Mouse (Mus musculus) erythroblast, embryonic 14.5 days (primary cell): ENCODE results near the gene Zfp277. TPM values are rescaled to one million over a fixed set of nuclear protein-coding genes. Genes with fewer than 3 reads are reported as not detected.

Source experiments
- H3K27me3 ChIP-seq: 2 replicates; pipeline ENCODE4 v1.6.1; 2012; ENCODE audit warnings: inconsistent platforms; ENCODE audit not compliant: control insufficient read depth
- H3K36me3 ChIP-seq: 2 replicates; pipeline ENCODE4 v1.6.1; 2012; ENCODE audit warnings: mild to moderate bottlenecking, inconsistent platforms; ENCODE audit not compliant: control insufficient read depth
- H3K4me1 ChIP-seq: 2 replicates; pipeline ENCODE4 v1.6.1; 2012; ENCODE audit warnings: inconsistent platforms; ENCODE audit not compliant: control insufficient read depth
- H3K4me3 ChIP-seq: replicated peaks from 2 replicates; pipeline ENCODE3; 2012; ENCODE audit warnings: moderate library complexity, mild to moderate bottlenecking, inconsistent platforms
- H3K9me3 ChIP-seq: 2 replicates; pipeline ENCODE4 v1.6.1; 2012; ENCODE audit warnings: low read length, inconsistent platforms, mixed read lengths; ENCODE audit not compliant: control insufficient read depth
- GATA1 ChIP-seq: IDR thresholded peaks from 2 replicates; pipeline ENCODE4 v1.6.1; 2012; ENCODE audit warnings: low read length, inconsistent platforms, mixed read lengths
- TAL1 ChIP-seq: IDR thresholded peaks from 3 replicates; pipeline ENCODE4 v1.6.1; 2012; ENCODE audit warnings: low read length, inconsistent platforms, mixed read lengths
- polyA plus RNA-seq: library from polyadenylated mRNA; stranded (reverse); fragments of >175 nt; gene quantifications from 2 replicates; pipeline ENCODE4 v1.2.3, GENCODE M21; 2012

Zfp277 gene
- 0.03 and 0.08 TPM in 2 replicates for polyA plus RNA-seq

DNA sequence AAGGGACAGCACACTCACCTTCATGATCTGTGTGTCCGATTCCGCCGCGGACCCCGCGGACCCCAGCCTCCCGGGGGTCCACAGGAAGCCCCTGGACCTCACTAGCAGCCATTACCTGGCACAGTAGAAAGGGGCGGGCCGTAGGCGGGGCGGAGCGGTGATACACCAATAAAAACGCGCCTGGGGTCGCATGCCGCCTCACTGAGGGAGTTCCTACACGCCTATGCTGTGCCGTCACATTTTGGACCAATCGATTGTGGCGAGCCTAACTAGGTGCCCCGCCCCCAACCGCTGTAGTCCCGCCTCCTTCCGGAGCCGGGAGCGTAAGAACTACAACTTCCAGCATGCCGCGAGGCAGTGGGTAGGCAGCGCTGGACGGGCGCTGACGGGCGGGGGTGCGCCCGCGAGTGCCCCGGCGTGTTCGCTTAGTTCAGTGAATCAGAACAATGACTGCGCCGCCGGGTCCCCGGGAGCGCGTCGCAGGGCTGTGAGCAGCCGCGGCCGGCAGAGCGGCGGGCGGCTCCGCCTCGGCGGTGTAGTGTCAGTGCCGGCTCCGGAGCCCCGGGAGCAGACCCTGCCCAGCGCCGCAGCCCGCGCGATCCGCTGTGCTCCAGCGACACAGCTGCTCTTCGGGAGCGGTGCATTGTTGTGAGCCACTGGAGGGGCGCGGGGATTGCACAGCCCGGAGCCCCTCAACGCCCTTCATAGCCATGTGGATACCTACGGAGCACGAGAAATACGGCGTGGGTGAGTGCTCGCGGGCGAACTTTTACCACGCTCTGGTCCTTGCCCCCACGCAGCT is at the start of gene Zfp277, which contains the start of gene Dock4:
Gene Zfp277 (minus strand): TSS at position 255 of the 802 bp plus-strand sequence.
Gene Dock4 (plus strand): TSS at position 305 of the 802 bp plus-strand sequence.
- Histone ChIP-seq H3K9me3 (peaks cover 6% of the 10 kb centered on the region; the same call in 1 of the 2 replicates), H3K36me3 (no peaks in the 10 kb centered on the region), H3K4me1 (peaks cover 21% of the 10 kb centered on the region), H3K27me3 (peaks cover 54% of the 10 kb centered on the region), H3K4me3 (peak within 1 kb of the TSS; percentile 80)
- no peak for TF ChIP-seq GATA1
- TF ChIP-seq TAL1: no peak

DNA sequence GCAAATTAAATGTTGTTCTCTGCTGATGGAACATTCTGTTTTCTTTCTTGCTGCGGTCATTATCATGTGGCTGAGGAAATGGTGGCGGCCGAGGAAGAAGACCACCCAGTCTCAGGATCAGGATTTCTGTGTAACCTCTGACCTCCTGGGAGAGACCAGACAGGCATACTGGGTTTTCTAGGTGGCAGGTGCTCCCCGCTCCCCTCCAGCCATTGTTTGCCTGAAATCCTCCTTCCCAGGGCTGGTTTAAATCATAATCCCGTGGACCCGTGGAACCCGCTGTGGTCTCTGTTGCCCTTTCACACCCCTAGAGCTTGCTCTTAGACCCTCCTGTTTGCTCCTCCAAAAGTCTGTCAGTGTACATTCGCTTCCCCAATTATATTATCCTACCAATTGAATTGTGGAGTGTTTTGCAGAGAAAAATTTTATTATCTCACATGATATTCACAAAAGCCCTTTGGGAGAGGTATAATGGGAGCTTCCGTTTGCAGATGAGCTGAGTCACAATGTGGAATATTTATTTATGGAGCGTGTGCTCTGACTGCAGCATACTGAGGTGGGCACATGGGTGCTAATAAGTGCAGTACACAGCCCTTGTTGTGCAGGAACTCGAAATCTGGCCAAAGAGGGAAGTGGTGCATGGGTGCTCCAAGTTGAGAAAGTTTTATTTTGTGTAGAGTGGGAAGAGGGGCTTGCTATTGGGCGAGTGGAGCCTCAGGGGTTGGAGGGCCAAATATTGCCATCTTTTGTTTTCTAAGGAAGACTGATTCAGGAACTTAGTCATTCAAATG is 40.5 kb upstream of the Zfp277 start:
- TF ChIP-seq TAL1 (no peak), GATA1 (no peak)
- Histone ChIP-seq H3K4me3 (no peak overlapping the region), H3K4me1 (no peaks in the 10 kb centered on the region), H3K36me3 (no peaks in the 10 kb centered on the region), H3K27me3 (no peaks in the 10 kb centered on the region), H3K9me3 (no peaks in the 10 kb centered on the region)

DNA sequence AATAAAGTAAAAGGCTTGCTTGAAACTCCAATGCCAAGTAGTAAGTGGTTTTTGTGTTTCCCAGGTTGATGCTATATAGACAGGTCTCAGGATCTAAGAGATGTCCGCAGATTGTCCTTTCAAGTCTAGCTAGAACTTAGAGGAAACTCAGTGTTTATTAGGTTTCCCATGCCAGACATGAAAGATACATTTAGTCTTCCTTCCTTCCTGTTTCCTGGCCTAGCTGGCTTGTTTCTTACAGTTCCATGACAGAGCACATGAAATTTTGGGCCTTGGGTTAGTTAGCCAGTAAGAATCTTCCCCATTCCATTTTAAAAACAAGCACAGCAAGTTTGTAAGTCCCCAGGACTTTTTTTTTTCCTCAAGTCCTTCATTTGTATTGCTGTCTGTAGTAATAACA is 39.5 kb upstream of the Zfp277 start:
- H3K4me1 ChIP-seq: no peaks in the 10 kb centered on the region
- H3K9me3 ChIP-seq: no peaks in the 10 kb centered on the region
- no peak overlapping the region for H3K4me3 ChIP-seq
- no peaks in the 10 kb centered on the region for H3K36me3 ChIP-seq
- no peaks in the 10 kb centered on the region for H3K27me3 ChIP-seq
- TF ChIP-seq TAL1 (no peak), GATA1 (no peak)

DNA sequence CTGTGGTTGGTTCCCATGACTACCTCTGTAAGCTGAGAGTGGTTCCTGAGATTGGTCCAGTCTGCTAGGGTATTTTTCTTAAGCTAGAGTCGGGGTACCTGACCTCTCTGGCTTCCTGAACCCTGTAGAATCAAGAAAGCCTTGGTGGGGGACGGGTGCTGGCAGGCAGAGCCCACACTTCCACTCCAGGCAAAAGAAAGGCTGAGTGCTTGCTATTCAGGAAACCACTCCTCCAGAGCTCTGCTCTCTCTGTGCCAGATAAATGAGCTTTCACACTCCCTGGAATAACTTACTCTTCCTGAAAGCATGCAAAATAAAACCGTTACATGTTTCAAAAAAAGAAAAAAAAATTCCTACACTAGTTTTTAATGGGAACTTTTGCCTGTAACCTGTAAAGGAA is 38.5 kb upstream of the Zfp277 start:
- no peak overlapping the region for H3K4me3 ChIP-seq
- H3K4me1 ChIP-seq: no peaks in the 10 kb centered on the region
- no peaks in the 10 kb centered on the region for H3K36me3 ChIP-seq
- H3K27me3 ChIP-seq: no peaks in the 10 kb centered on the region
- H3K9me3 ChIP-seq: no peaks in the 10 kb centered on the region
- TF ChIP-seq GATA1 (no peak), TAL1 (no peak)

DNA sequence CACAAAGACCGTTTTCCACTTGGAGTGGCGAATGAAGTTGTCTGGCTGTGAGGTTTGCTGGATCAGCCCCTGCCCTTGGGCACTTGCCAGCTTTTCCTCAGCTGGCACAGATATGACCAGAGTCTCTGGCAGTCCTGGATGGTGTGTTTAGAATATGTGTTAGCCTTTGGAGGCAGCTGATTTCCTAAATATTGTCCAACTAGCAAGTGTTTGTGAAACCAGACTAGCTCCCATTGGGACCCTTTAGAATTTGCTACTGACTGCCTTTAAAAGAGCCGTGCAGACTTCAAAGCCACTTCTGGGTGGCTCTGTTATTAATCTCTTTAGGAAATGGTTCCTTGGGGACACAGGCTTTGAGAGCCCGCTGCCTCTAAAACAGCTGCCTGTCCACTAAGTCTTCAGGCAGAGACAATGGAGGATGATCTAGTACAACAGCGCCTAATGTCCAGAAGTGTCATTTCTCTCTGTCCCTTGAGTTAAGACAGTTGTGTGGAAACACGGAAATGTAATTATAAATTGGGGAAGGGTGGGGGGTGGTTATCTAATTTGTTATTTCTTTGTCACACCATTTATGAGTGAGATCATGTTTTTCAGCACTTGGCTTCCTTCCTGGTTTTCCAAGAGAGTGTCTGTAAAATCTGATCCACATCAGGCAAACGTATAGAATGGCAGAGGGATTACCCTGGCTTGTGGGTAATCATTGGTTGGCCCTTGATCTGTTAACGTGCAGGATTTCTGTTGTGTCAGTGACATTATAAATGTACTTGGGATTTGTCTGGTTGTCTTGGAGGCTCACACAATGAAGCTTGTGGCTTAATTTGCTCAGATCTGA is 32.1 kb upstream of the Zfp277 start:
- Histone ChIP-seq H3K9me3 (no peaks in the 10 kb centered on the region), H3K4me1 (no peaks in the 10 kb centered on the region), H3K4me3 (no peak overlapping the region), H3K27me3 (no peaks in the 10 kb centered on the region), H3K36me3 (no peaks in the 10 kb centered on the region)
- TF ChIP-seq TAL1 (no peak), GATA1 (no peak)

DNA sequence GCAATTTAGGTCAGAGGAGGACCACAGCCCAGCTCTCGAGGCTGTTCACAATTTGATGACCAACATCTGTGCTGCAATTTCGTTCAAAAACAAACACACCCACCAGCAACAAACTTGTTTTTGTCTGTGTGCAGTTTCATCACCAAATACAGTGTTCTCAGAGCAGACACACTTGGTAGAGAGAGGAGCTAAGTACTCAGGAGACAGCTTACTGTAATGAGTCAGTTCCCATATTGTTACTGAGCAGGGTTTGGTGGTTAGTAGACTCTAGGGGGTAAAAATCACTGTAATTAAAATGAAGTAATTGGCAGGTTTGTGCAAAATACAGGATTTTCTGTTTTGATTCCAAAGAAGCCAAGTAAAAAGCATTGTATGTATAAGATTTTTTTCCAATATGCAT is 28.0 kb upstream of the Zfp277 start:
- Histone ChIP-seq H3K4me3 (no peak overlapping the region), H3K27me3 (no peaks in the 10 kb centered on the region), H3K36me3 (no peaks in the 10 kb centered on the region), H3K9me3 (no peaks in the 10 kb centered on the region), H3K4me1 (no peaks in the 10 kb centered on the region)
- TF ChIP-seq TAL1: no peak
- TF ChIP-seq GATA1: no peak

DNA sequence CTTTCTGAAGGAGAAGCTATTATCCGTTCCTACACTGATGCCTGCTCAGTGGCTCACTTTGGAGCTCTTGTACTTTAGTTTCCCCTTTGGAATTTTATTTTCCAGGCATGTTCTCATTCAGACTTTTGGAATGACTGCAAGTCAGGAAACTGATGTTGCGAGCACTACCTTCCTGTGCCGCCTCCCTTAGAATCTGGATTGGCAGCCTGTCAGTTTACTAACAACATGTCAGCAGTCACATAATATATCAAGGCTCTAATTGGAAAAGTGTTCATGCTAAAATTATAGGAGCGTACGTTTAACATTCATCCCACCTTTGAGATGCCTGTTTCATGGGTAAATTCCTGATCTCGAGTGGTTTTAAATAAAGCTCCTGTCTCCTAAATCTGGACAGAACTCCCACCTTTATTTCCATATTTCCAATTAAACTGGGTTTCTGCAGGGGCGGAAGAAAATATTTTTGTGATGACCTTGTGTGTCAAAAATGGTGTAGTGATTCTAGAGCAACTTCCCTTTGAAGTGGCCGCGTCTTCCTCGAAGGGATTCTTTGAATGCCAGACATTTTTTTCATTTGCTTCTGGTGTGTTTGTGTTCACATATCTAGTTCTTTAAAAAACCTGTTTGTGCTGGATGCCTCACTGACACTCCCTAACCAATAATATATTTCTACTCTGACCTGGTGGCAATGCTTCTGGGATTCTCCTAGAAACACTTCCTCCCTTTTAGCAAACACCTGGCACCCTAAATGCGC is 26.1 kb upstream of the Zfp277 start:
- H3K4me3 ChIP-seq: no peak overlapping the region
- no peaks in the 10 kb centered on the region for H3K27me3 ChIP-seq
- H3K36me3 ChIP-seq: no peaks in the 10 kb centered on the region
- H3K4me1 ChIP-seq: no peaks in the 10 kb centered on the region
- H3K9me3 ChIP-seq: no peaks in the 10 kb centered on the region
- TF ChIP-seq TAL1: no peak
- no peak for TF ChIP-seq GATA1

DNA sequence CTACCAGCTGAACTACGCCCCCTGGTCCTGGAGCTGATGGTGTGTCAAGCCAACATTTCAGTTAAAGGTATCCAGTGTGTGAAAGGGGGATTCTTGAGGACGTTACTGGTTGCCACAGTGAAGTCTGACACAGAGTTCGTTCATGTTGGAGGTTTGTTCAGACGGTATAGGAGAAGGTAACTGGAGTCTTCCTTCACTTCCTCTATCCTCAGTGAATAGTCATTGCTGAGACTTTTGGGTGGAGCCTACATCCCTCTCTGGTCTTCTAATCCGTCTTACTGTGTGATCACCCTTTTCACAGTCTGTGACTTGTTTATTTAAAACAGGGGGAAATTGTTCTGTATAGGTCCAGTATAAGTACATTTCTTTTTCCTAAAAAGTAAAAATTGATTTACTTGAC is 23.3 kb upstream of the Zfp277 start:
- Histone ChIP-seq H3K36me3 (no peaks in the 10 kb centered on the region), H3K27me3 (no peaks in the 10 kb centered on the region), H3K4me1 (no peaks in the 10 kb centered on the region), H3K9me3 (no peaks in the 10 kb centered on the region), H3K4me3 (no peak overlapping the region)
- TF ChIP-seq GATA1: no peak
- no peak for TF ChIP-seq TAL1
